Mouse (Mus musculus) liver, adult 2 months (tissue): ENCODE data around the gene Map3k13.

Source experiments
- CTCF ChIP-seq: fragments of 200-500 bp; IDR thresholded peaks from 2 replicates; pipeline ENCODE4 v1.5.1; 2011; ENCODE audit warnings: low read depth, low read length, control low read depth
- POLR2A ChIP-seq: fragments of 200-500 bp; IDR thresholded peaks from 2 replicates; pipeline ENCODE4 v1.6.1; 2011; ENCODE audit warnings: low read length, control low read depth; ENCODE audit not compliant: insufficient read depth; ENCODE audit errors: extremely low read depth

- TF ChIP-seq POLR2A (no peak), CTCF (no peak)
These were observed 35.6 kb downstream of the Map3k13 start for GRCm38 (mm10) chr16:21829711-21830110.
